Mouse (Mus musculus) kidney, adult 9 months (tissue): ENCODE measurements around the gene Proz.
A peak's percentile ranks its signal among the peaks of the same experiment; 100 is the strongest.
"Not testable (repeated sequence)": the region's sequence is repeated elsewhere in the genome, so short reads cannot be mapped to it uniquely, and the experiment has no call there.

ENCODE experiments used
- DNase-seq: peaks from one replicate; pipeline ENCODE4 v3.0.0; 2022

Gene Proz

DNA sequence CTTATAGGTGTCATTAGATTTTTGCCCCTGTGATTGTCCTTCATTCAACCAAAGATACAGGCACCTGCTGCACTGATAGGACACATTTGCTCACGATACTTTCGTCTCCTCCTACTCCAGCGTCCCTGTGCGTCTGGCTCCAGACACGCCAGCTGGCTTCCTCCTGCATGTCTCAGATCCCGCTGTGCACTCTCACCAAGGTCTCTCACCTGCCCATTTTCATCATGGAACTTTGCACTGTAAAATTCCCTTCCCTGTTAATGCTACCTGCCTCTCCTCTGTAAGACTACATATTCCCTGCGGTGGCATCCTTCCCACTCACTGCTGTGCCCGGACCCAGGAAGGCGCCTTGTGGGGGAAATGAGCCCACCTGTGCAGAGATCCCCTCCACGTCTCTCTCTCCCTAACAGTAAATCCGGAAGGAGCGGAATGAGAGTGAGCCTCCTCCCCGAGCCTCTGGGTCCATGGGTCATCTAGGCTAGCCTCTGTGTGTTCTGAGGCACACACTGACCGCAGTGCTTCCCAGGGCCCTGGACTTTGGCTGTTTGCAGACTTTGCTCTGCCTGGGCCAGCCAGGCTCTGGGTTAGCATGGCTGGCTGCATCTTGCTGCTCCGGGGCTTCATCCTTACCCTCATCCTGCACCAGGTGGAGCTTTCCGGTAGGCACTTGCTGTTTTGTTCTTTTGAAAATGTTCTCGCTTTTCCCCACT lies at the start of gene Proz:
Gene Proz, plus strand, starts transcription at position 474 of the 710 bp plus-strand sequence.
- DNase-seq = peak; percentile 87

DNA sequence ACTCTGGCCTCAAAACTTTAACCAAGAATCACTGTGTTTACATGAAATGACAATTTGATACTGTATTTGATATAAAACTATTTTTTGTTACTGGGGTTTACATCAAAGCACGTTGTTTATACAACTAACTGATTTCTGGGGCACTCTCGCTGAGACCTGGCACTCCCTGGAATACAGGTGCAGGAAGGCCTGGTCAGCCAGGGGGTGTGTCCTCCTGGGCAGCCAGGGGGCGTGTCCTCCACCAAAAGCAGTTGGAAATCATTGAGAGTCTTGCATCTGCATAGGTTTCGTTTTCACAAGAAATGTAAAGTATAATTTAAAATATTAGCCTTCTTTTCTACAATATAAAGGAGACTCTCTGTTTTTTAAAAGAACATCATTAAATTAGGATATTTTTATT lies 41.2 kb upstream of the Proz start:
- peak; percentile 12 for DNase-seq

- no peak for DNase-seq
These were observed 38.9 kb upstream of the Proz start for GRCm38 (mm10) chr8:13021830-13022229.

DNA sequence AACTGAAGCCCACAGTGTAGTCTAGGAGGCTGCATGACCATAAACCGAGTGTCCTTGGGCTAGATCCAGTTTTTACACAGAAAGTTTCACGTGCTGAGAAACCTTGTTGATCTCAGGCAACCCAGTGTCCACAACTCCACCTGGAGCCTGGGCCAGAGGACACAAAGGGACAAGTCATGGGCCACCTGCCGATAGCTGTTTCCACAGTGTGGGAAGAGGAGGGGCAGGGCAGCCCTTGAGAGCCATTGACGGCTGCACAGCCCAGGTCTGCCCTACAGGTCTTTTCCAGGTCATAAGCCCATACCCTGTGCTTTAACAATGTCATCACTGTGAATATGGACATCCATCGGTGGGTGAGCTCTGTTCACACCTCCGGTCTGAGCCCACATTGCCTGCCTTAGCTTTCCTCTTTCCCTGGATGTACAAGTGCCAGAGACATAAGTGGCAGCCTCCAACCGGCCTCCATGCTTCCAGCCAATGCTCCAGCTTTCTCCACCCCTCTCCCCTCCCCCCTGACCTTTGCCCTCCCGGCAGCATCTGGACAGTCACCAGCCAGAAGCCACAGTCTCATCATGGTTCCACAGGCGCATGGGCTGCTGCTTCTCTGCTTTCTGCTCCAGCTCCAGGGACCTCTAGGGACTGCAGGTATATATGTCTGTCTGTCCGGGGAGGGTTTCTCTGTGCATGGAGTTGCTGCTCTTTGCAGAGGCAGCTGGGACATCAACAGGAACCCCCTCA lies 35.1 kb upstream of the Proz start, which contains the start of gene F7:
Gene F7, plus strand, starts transcription at position 548 of the 738 bp plus-strand sequence.
- DNase-seq = peak; percentile 16

- no peak for DNase-seq
These were observed 33.1 kb upstream of the Proz start for GRCm38 (mm10) chr8:13027615-13028014.

DNA sequence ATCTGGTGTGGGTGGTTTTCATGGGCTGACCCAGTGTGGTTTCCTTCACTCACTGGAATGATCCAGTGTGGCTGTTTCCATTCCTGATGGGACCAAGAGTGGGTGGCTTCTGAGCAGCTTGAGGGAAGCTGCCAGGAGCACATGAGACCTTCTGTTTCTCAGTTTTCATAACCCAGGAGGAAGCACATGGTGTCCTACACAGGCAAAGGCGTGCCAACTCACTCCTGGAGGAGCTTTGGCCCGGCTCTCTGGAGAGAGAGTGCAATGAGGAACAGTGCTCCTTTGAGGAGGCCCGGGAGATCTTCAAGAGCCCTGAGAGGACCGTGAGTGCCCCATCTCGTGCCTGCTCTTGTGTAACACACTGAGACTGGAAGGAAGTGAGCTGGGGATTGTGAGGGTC lies 32.2 kb upstream of the Proz start:
- no peak for DNase-seq

GRCm38 (mm10) chr8:13036346-13036812 lies 24.3 kb upstream of the Proz start:
- DNase-seq = no peak

GRCm38 (mm10) chr8:13037015-13037414 lies 23.7 kb upstream of the Proz start, which contains the start of gene F10:
TSS of gene F10 (plus strand) at chr8:13037308.
- DNase-seq = no peak

- DNase-seq = no peak
These were observed 23.1 kb upstream of the Proz start for GRCm38 (mm10) chr8:13037569-13037968.

GRCm38 (mm10) chr8:13039054-13039453 lies 21.7 kb upstream of the Proz start:
- no peak for DNase-seq

DNA sequence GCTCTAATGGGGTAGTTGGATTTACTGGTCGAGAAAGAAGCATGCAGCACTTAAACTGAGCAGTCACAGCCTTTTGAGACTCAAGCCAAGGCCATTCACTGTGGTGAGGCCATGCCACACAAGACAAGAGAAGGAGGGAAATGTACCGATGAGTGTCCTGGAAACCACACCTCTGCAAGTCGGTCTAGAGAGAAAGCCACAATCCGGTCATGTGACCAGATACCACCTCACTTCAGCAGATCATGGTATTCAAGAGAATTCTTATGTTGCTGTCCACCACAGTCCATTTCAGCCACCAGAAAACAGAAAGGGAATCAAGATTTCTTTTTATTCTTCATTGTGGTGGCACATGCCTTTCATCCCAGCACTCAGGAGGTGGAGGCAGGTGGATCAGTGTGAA lies 19.3 kb upstream of the Proz start:
- no peak for DNase-seq

DNA sequence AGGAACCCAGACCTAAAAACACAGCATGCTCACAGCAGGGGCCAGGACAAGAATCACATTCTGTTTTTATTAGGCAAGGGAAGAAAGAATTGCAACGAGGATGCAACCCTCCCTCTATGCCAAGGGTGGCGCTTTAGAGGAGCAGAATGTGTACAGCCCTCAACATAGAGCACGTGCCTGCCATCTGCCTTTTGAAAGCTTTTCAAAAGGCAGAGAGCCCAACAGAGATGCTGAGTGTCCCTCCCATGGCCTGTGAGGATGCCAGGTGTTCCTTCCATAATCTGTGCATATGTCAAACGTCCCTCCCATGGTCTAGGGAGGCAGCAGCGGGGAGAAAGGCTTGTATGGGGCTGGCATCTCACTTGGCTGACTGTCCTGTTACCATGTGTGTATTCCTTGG lies 13.1 kb upstream of the Proz start:
- DNase-seq = no peak

GRCm38 (mm10) chr8:13050550-13050949 lies 10.2 kb upstream of the Proz start:
- no peak for DNase-seq

GRCm38 (mm10) chr8:13057351-13057750 lies 3.4 kb upstream of the Proz start:
- peak; percentile 70 for DNase-seq

DNA sequence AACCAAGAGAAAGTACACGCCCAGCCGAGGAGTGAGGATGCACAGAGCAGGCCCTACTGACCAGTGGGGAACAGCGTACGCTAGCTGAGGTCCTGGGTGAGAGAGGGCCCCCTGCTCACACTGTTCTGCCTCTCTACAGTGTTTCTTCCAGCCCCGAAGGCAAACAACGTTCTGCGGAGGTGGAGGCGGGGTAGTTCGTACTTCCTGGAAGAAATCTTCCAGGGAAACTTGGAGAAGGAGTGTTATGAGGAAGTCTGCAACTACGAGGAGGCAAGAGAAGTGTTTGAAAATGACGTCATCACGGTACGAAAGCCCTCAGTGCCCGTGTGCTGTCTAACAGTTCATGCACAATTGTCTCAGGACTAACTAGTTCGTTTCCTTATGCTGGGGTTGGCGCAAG lies 2.4 kb downstream of the Proz start:
- DNase-seq = no peak

GRCm38 (mm10) chr8:13073255-13073654 lies 12.5 kb downstream of the Proz start:
- DNase-seq = no peak

DNA sequence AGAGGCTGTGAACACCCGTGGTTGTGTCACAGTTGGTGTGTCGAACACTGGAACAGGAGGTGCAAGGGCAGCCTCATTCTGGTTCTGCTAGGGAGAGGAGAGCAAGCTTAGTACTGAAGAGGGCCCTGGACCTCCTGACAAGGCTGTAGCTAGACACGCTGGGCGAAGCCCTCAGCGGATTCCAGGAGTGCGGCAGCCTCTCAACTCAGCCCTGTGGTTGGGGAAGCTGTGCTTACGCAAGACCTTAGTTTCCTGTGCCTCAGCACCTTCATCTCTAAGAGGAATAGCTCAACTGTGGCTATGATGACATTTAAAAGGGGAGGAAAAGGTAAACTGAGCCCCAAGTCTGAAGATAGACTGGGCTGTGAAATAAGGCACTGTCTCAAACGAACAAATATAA lies 14.3 kb downstream of the Proz start:
- no peak for DNase-seq

DNA sequence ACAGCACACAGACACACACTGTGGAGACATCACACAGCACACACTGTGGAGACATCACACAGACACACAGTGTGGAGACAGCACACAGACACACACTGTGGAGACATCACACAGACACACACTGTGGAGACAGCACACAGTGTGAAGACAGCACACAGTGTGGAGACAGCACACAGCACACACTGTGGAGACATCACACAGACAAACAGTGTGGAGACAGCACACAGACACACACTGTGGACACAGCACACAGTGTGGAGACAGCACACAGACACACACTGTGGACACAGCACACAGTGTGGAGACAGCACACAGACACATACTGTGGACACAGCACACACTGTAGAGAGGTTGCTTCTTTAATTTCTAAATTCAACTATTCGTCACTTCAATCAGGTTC lies 14.9 kb downstream of the Proz start:
- DNase-seq = not testable (repeated sequence)

- no peak for DNase-seq
These were observed 16.8 kb downstream of the Proz start for GRCm38 (mm10) chr8:13077542-13077941.

GRCm38 (mm10) chr8:13104691-13105086 lies 44.0 kb downstream of the Proz start:
- DNase-seq = peak; percentile 89

DNA sequence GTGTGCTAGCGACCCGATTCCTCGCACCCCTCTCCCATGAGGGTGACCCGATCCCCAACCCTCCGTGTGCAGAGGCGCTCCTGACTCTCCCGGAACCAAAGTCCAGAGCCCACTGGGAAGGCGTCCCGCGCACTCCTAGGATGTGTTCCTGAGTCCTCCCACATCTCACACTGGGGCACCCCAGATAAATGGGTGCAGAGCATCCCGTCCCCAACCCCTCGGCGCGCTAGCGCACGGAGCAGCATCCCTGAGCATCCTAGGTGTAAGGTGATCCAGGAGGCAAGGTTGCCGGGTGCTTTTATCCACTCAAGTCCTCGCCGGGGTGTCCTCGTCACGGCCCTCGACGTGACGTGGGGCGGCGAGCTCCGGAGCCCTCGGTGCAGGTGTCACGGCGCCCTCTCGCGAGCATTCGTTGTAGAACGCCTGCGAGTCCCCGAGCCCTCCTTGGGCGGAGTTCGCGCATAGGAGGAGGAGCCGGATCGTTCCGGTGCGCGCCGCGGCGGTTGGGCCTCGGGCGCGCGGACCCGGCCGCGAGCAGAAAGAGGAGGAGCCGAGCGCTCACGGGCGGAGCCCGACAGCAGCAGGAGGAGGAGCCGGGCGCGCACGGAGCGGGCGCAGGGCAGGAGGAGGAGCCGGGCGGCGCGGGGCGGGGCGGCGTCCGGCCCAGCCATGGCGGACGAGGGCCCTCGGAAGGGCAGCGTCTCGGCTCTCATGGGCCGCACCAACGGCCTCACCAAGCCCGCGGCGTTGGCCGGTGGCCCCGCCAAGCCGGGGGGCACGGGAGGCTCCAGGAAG lies 44.6 kb downstream of the Proz start, which contains the start of the genes Pcid2 and Cul4a:
Gene Pcid2, minus strand, starts transcription at position 373 of the 795 bp plus-strand sequence.
Gene Cul4a, plus strand, starts transcription at position 535 of the 795 bp plus-strand sequence.
- peak; percentile 97 for DNase-seq

DNA sequence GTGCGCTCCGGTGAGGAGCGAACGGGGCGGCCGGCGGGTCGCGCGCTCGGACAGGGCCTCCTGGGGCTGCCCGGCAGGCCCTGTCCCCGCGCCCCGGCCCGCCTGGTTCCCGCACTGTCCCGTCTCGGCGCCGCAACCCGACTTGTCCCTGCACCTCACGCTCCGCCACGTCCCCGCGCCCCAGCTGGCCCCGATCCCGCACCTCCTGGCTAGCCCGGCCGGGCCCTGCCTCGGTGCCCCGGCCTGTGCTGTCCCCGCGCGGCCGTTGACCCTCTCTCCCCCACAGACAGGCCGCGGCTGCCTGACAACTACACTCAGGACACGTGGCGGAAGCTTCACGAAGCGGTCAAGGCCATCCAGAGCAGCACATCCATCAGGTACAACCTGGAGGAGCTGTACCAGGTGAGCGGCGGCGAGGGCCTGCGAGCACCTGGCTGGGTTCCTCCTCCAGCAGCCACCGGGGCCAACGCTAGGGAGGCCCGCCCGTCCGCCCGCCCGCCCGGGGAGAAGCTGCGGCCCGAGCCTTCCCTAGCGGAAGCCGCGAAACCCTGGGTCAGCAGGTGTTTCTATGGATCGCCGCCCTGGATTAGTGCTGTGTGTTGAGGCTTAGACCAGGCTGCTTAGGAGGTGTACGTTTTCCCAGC lies 45.3 kb downstream of the Proz start:
- DNase-seq = peak; percentile 70
